Mouse (Mus musculus): ENCODE measurements around the gene Grb14.

GRCm38 (mm10) chr2:65050776-65051175, 26.0 kb upstream of the Grb14 start:
- TF ChIP-seq CTCF (IDR thresholded peaks at IDR 0.05; ENCODE audit: low read depth, low read length) = no peak
- no peak for TF ChIP-seq TAL1 (conservative IDR thresholded peaks at IDR 0.05; ENCODE audit: low read depth, low read length)
- no peak for TF ChIP-seq POLR2AphosphoS5 (IDR thresholded peaks at IDR 0.05; ENCODE audit: insufficient replicate concordance, low read depth, low read length)

Data from G1E (cell line).